In genomic region chr4:87905149-87905771, GRCm38 (mm10) we compare ENCODE assay signal across 27 mouse cellular contexts.
DNase-seq lines count a peak whose midpoint lies in the region; ATAC-seq and TF ChIP-seq lines count a peak whose summit lies in the region.
"Had no signal": no experiment of that assay in that cellular context is flagged by ENCODE, and none has a peak within 500 bp of the region (broad histone marks: within the 10 kb centered on the region; RNA-seq: fewer than 3 reads in every experiment).

No protein-coding gene starts in this region.

- no peak overlapping the region for H3K4me2 ChIP-seq in intestine, embryonic 16.5 days (ENCODE audit: low read depth, low read length)
- H3K4me2 ChIP-seq: embryonic facial prominence, embryonic 13.5 days; embryonic facial prominence, embryonic 15.5 days; forebrain, embryonic 12.5 days had no signal

- WGBS in intestine, embryonic 16.5 days = 44% methylated on average over 6 of the region's 6 CpGs

- ATAC-seq in G1E (ENCODE audit: extremely low read depth, insufficient number of reproducible peaks, low FRiP score, poor library complexity, severe bottlenecking) = peak; percentile 28
- peak; percentile 54; the same call in 1 of the 2 replicates for ATAC-seq in intestine, embryonic 16.5 days
- ATAC-seq: activated CD4-positive, CD25-positive, alpha-beta regulatory T cell, adult 4 months; CD4-positive, CD25-positive, alpha-beta regulatory T cell, adult 4 months; forebrain, embryonic 14.5 days; forebrain, embryonic 16.5 days; Patski had no signal

- DNase-seq in heart, adult 11 months = peak; percentile 53
- DNase-seq in heart, adult 18-20 months = no peak
- DNase-seq in G1E (ENCODE audit: low spot score) = no peak
- DNase-seq in retina, embryonic 14.5 days (ENCODE audit: low spot score) = no peak
- DNase-seq: adrenal gland, adult 2 months; adrenal gland, postnatal 10 days; adrenal gland, postnatal 25 days; B cell, adult 2 months; cerebellum, adult 11 months; cerebellum, adult 18-20 months; cerebellum, adult 8-10 months; cerebellum, adult 9-11 months; cerebellum, postnatal 14 days; cerebellum, postnatal 36 days; embryo, embryonic 11 days had no signal

- no peaks in the 10 kb centered on the region for H3K9me3 ChIP-seq in G1E (replicated peaks)
- no peaks in the 10 kb centered on the region for H3K9me3 ChIP-seq in intestine, embryonic 16.5 days (ENCODE audit: control insufficient read depth, low read length)
- H3K9me3 ChIP-seq: embryonic facial prominence, embryonic 13.5 days; embryonic facial prominence, embryonic 15.5 days; forebrain, embryonic 10.5 days; forebrain, embryonic 12.5 days had no signal

- no peak overlapping the region for H3K9ac ChIP-seq in intestine, embryonic 16.5 days (ENCODE audit: low read depth, low read length)
- H3K9ac ChIP-seq: embryonic facial prominence, embryonic 13.5 days; embryonic facial prominence, embryonic 15.5 days; forebrain, embryonic 12.5 days had no signal

- H3K4me3 ChIP-seq in G1E (ENCODE audit: low read depth, low read length) = no peak overlapping the region
- no peak overlapping the region for H3K4me3 ChIP-seq in intestine, embryonic 16.5 days (ENCODE audit: low read length)
- H3K4me3 ChIP-seq: embryonic facial prominence, embryonic 13.5 days; embryonic facial prominence, embryonic 15.5 days; erythroblast, embryonic 14.5 days; forebrain, embryonic 10.5 days; forebrain, embryonic 12.5 days had no signal

- peaks cover 22% of the 10 kb centered on the region for H3K4me1 ChIP-seq in G1E (ENCODE audit: insufficient read depth, low read depth, low read length)
- H3K4me1 ChIP-seq in intestine, embryonic 16.5 days (ENCODE audit: control insufficient read depth, insufficient read depth, low read length) = 0 out of 2 replicates have a peak, but pooled peaks cover 8% of the 10 kb centered on the region
- H3K4me1 ChIP-seq: embryonic facial prominence, embryonic 15.5 days had no signal

- no peaks in the 10 kb centered on the region for H3K36me3 ChIP-seq in G1E (replicated peaks)
- no peaks in the 10 kb centered on the region for H3K36me3 ChIP-seq in intestine, embryonic 16.5 days (ENCODE audit: control insufficient read depth, insufficient read depth, low read length)
- H3K36me3 ChIP-seq: embryonic facial prominence, embryonic 13.5 days; embryonic facial prominence, embryonic 15.5 days; forebrain, embryonic 10.5 days; forebrain, embryonic 12.5 days had no signal

- no peaks in the 10 kb centered on the region for H3K27me3 ChIP-seq in G1E (ENCODE audit: insufficient read depth, low read length)
- no peaks in the 10 kb centered on the region for H3K27me3 ChIP-seq in intestine, embryonic 16.5 days (replicated peaks; ENCODE audit: control insufficient read depth, insufficient read depth, low read length)
- H3K27me3 ChIP-seq: CH12.LX; embryonic facial prominence, embryonic 13.5 days; embryonic facial prominence, embryonic 15.5 days; forebrain, embryonic 12.5 days; Patski had no signal

- no peak overlapping the region for H3K27ac ChIP-seq in intestine, embryonic 16.5 days (ENCODE audit: low read length)
- H3K27ac ChIP-seq: embryonic facial prominence, embryonic 13.5 days; embryonic facial prominence, embryonic 15.5 days; forebrain, embryonic 10.5 days; forebrain, embryonic 12.5 days had no signal

- TF ChIP-seq CTCF in G1E (IDR thresholded peaks at IDR 0.05; ENCODE audit: low read depth, low read length) = no peak
